Mouse (Mus musculus) lung, postnatal 0 days (tissue): ENCODE measurements around the gene Drosha. TPM values are rescaled to one million over a fixed set of nuclear protein-coding genes. Genes with fewer than 3 reads are reported as not detected.

Experiments used
- ATAC-seq: fragments of 200-750 bp; cut with Nextera tagmentation; 2 replicates; pipeline ENCODE4 v1.8.0; 2017; ENCODE audit warnings: moderate library complexity
- DNase-seq: peaks from one replicate; pipeline ENCODE4 v3.0.0-alpha.2; 2016; ENCODE audit warnings: low spot score
- H3K27ac ChIP-seq: fragments of 300-500 bp; sonication (generic); 2 replicates; pipeline ENCODE4 v1.5.1; 2014; ENCODE audit warnings: antibody characterized with exemption, mild to moderate bottlenecking, low read length, mixed read lengths
- H3K27me3 ChIP-seq: fragments of 300-500 bp; sonication (generic); replicated peaks from 2 replicates; pipeline ENCODE4 v1.6.1; 2014; ENCODE audit warnings: low read length, mixed read lengths; ENCODE audit not compliant: insufficient read depth
- H3K36me3 ChIP-seq: fragments of 300-500 bp; sonication (generic); 2 replicates; pipeline ENCODE4 v1.6.1; 2014; ENCODE audit warnings: low read length, mixed read lengths; ENCODE audit not compliant: insufficient read depth
- H3K4me1 ChIP-seq: fragments of 300-500 bp; sonication (generic); 2 replicates; pipeline ENCODE4 v1.6.1; 2014; ENCODE audit warnings: antibody characterized with exemption, low read depth, low read length, mixed read lengths; ENCODE audit not compliant: insufficient read depth
- H3K4me2 ChIP-seq: fragments of 300-500 bp; sonication (generic); replicated peaks from 2 replicates; pipeline ENCODE4 v1.6.1; 2014; ENCODE audit warnings: low read depth, mild to moderate bottlenecking, low read length, moderate library complexity, mixed read lengths
- H3K4me3 ChIP-seq: fragments of 300-500 bp; sonication (generic); 2 replicates; pipeline ENCODE4 v1.5.1; 2014; ENCODE audit warnings: low read depth, low read length
- H3K9ac ChIP-seq: fragments of 300-500 bp; sonication (generic); replicated peaks from 2 replicates; pipeline ENCODE4 v1.6.1; 2014; ENCODE audit warnings: low read depth, mild to moderate bottlenecking
- H3K9me3 ChIP-seq: fragments of 300-500 bp; sonication (generic); 2 replicates; pipeline ENCODE4 v1.6.1; 2016; ENCODE audit warnings: low read length, mixed read lengths
- CTCF ChIP-seq: IDR thresholded peaks from 2 replicates; pipeline ENCODE4 v1.5.1; 2016; ENCODE audit warnings: antibody characterized with exemption, mild to moderate bottlenecking
- EP300 ChIP-seq: IDR thresholded peaks from 2 replicates; pipeline ENCODE4 v1.6.1; 2016; ENCODE audit warnings: antibody characterized with exemption, mild to moderate bottlenecking, control low read depth
- whole genome bisulfite sequencing: fragments of 180-500 bp; shearing (Covaris S2); extraction: QIAGEN DNeasy Blood & Tissue Kit; methylation state at CpG from one replicate; pipeline ENCODE4 v1.1.7; 2014; 5-methylcytosine and 5-hydroxymethylcytosine counted together
- polyA plus RNA-seq: library from polyadenylated mRNA; unstranded; fragments of >200 nt; fragmentation: Nextera tagmentation; extraction: Ambion mirVana; gene quantifications from 2 replicates; pipeline ENCODE4 v1.2.1, GENCODE M21; 2015

Drosha gene
- polyA plus RNA-seq, 1 experiment from 2014 or later: 9.7 TPM

DNA sequence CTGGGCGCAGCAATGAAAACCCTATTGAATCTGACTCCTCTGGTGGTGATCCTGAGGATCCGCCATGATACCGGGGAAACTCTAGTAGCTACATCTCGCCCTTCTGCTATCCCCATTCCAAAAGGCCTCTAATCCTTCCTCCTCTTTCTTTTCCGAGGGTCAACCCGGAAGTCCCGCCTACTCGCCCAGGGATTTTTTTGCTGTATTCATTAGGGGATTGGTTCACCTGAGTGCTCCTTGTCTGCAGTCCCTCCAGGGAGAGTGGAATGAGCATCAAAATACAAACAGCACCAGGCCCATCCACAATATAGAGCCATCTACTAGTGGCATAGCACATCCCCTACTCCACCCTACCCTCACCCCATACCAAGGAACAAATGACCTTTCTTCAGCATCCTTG is 62.6 kb downstream of the Drosha start:
- Histone ChIP-seq H3K9ac (no peak overlapping the region), H3K27ac (no peak overlapping the region), H3K4me1 (no peaks in the 10 kb centered on the region), H3K4me3 (no peak overlapping the region), H3K27me3 (no peaks in the 10 kb centered on the region), H3K4me2 (no peak overlapping the region), H3K9me3 (no peaks in the 10 kb centered on the region), H3K36me3 (peaks cover 23% of the 10 kb centered on the region)
- TF ChIP-seq EP300 (no peak), CTCF (no peak)
- 95% methylated on average over 8 of the region's 8 CpGs for WGBS
- DNase-seq (no peak), ATAC-seq (no peak)

DNA sequence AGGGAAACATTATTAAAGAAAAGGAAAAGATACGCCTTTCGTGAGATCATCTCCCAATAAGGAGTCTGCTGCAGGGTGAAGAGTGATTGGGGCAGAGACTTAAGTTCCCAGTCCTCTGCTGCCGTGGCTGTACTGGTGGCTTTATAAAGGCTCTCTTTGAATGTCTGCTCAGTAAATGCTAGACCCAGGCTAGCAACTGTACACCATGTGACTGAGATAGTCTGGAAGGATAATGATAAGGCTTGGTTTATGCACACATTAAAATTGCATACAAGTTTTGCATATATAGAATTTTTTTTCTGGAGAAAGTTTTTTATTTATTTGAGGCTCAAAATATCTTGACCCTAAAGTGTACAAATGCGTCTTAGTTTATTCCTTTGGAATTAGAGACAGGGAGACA is 63.7 kb downstream of the Drosha start:
- peaks cover 23% of the 10 kb centered on the region for H3K36me3 ChIP-seq
- TF ChIP-seq CTCF: no peak
- no peak for TF ChIP-seq EP300
- H3K4me2 ChIP-seq: no peak overlapping the region
- WGBS: 84% methylated on average over 4 of the region's 4 CpGs
- ATAC-seq (no peak), DNase-seq (no peak)
- H3K27ac ChIP-seq: no peak overlapping the region
- no peaks in the 10 kb centered on the region for H3K27me3 ChIP-seq
- H3K9ac ChIP-seq: no peak overlapping the region
- H3K4me3 ChIP-seq: no peak overlapping the region
- no peaks in the 10 kb centered on the region for H3K4me1 ChIP-seq
- H3K9me3 ChIP-seq: no peaks in the 10 kb centered on the region

DNA sequence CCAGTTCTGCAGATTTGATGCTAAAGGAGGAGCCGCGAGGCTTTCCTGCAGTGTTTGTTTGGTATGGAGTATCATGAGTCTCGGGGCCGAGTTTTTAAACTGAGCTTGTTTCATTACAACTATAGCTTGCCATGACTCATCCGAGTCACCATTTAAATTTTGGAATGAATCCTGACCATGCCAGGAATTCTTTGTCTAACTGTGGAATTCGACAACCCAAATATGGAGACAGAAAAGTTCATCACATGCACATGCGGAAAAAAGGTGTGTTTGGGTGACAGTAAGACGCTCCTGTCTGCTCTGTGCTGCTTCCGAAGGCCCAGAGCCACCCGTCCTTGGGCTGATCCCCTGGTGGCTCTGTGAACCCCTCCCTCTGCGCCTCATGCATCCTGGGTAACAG is 65.3 kb downstream of the Drosha start:
- no peak overlapping the region for H3K4me2 ChIP-seq
- DNase-seq (no peak), ATAC-seq (no peak)
- no peak overlapping the region for H3K9ac ChIP-seq
- WGBS: 90% methylated on average over 11 of the region's 11 CpGs
- H3K4me1 ChIP-seq: no peaks in the 10 kb centered on the region
- no peaks in the 10 kb centered on the region for H3K9me3 ChIP-seq
- no peaks in the 10 kb centered on the region for H3K27me3 ChIP-seq
- no peak overlapping the region for H3K4me3 ChIP-seq
- H3K27ac ChIP-seq: no peak overlapping the region
- no peak for TF ChIP-seq CTCF
- TF ChIP-seq EP300: no peak
- peaks cover 20% of the 10 kb centered on the region; the same call in 1 of the 2 replicates for H3K36me3 ChIP-seq

DNA sequence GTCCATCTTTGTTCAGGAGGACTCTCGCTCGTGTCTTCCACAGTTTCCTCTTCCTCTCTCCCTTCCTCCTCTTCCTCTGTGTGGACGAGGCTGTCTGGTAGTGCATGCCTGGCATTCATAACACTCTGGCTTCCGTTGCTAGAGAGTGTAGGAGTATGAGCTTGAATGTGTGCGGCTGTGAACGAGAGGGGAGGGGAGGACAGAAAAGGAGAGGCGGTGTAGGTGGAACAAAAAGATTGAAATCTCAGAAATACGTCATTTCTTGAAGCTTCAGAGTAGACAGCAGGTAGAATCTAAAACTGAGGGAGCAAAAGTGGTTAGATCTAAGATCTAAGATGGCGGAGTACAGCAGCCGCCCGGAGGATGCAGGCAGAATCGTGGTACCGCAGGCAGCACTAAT is 70.8 kb downstream of the Drosha start:
- no peak overlapping the region for H3K9ac ChIP-seq
- no peaks in the 10 kb centered on the region for H3K9me3 ChIP-seq
- ATAC-seq: no peak
- TF ChIP-seq CTCF: no peak
- TF ChIP-seq EP300: no peak
- no peaks in the 10 kb centered on the region for H3K27me3 ChIP-seq
- no peak overlapping the region for H3K4me3 ChIP-seq
- no peak overlapping the region for H3K27ac ChIP-seq
- no peak for DNase-seq
- 86% methylated on average over 13 of the region's 13 CpGs for WGBS
- peaks cover 16% of the 10 kb centered on the region; the same call in 1 of the 2 replicates for H3K36me3 ChIP-seq
- no peak overlapping the region for H3K4me2 ChIP-seq
- H3K4me1 ChIP-seq: no peaks in the 10 kb centered on the region

DNA sequence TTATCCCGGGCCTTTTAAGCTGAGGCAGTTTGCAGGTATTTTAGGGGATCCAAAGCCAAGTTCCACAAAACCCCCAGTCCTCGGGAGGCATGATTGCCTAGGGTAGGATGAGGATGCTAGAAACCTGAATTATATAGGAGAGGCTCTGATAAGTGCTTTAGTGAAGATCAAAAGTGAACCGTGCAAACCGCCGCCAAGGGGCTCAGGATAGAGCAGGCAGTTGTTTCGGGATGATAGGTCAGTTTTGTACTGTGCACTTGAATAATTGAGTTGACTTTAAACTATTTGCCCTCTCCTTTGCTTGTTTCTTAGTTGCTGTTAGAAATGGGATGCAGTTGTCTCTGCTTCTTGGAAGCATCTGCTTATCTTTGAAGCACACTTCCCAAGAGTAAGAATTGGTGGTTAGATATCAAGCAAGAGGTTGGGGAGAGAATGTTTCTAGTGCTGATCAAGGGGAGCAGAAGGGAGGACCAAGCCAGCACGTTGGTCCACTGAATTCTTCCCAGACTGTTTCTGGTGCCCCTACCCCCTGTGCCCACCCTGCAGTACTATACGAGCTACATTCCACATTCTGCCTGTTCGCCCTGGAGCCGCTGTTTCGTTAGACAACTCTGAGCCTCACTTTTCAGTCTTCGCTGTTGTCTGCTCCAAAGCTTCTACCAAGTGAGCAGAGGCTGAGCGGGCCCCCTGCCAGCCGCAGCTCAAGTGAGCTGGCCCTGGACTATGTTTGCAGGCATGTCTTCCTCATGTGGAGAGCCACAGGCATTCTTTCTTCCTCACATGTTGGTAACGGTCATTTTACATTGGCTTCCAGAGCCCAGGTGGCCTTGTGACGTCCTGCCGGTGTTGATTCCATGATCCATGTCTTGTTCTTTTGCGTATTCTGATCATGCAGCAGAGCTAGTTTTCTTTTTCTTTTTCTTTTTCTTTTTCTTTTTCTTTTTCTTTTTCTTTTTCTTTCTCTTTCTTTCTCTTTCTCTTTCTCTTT is 71.7 kb downstream of the Drosha start:
- ATAC-seq (no peak), DNase-seq (no peak)
- Histone ChIP-seq H3K9ac (no peak overlapping the region), H3K4me2 (no peak overlapping the region), H3K4me1 (no peaks in the 10 kb centered on the region), H3K9me3 (no peaks in the 10 kb centered on the region), H3K27me3 (no peaks in the 10 kb centered on the region), H3K4me3 (no peak overlapping the region), H3K27ac (no peak overlapping the region), H3K36me3 (peaks cover 15% of the 10 kb centered on the region; the same call in 1 of the 2 replicates)
- 92% methylated on average over 18 of the region's 18 CpGs for WGBS
- TF ChIP-seq CTCF (no peak), EP300 (no peak)

DNA sequence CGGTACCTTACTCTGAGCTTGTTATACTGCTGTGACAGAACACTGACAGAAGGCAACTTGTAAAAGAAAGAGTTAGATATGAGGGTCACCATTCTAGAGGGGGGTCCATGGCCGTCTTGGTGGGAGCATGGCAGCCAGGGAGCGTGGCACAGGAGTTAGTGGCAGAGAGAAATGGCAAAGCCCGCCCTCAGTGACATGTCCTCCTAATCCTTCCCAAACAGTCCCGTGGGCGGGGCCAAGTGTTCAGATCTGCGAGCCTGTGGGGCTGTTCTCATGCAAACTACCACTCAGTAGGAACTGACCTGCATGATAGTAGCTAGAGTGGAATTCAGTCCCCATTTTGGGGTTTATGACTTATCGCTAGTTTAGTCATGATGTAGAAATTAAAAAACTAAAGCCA is 73.2 kb downstream of the Drosha start:
- no peak for TF ChIP-seq CTCF
- Histone ChIP-seq H3K27me3 (no peaks in the 10 kb centered on the region), H3K9ac (no peak overlapping the region), H3K4me3 (no peak overlapping the region), H3K4me2 (no peak overlapping the region), H3K36me3 (peaks cover 20% of the 10 kb centered on the region; the same call in 1 of the 2 replicates), H3K4me1 (no peaks in the 10 kb centered on the region), H3K9me3 (no peaks in the 10 kb centered on the region), H3K27ac (no peak overlapping the region)
- ATAC-seq: no peak
- 95% methylated on average over 8 of the region's 8 CpGs for WGBS
- DNase-seq: no peak
